Mouse (Mus musculus) MEL (cell line): ENCODE measurements around the gene Cryba2. TPM values are rescaled to one million over a fixed set of nuclear protein-coding genes. Genes with fewer than 3 reads are reported as not detected.

Experiments
- DNase-seq: peaks from one replicate; pipeline ENCODE4 v3.0.0; 2011; ENCODE audit warnings: low read depth, low spot score
- H3K27ac ChIP-seq: 2 replicates; pipeline ENCODE4 v1.5.1; 2012; ENCODE audit warnings: low read depth, mild to moderate bottlenecking, control low read depth, low read length, moderate library complexity; ENCODE audit not compliant: control insufficient read depth
- H3K27me3 ChIP-seq, 2 experiments: fragments of 150-350 bp in 1 of 2; sonication (generic) in 1 of 2; 2 replicates each; pipeline ENCODE4 v1.6.1; 2012; ENCODE audit warnings: low read length in 2 of 2, mild to moderate bottlenecking in 2 of 2, improper control_type of control experiment in 1 of 2, moderate library complexity in 1 of 2; ENCODE audit not compliant: insufficient read depth in 2 of 2, control insufficient read depth in 1 of 2
- H3K36me3 ChIP-seq, 2 experiments: 2 replicates each; pipeline ENCODE4 v1.6.1; 2012 to 2014; ENCODE audit warnings: low read length in 2 of 2, improper control_type of control experiment in 1 of 2, inconsistent platforms in 1 of 2, mild to moderate bottlenecking in 1 of 2; ENCODE audit not compliant: insufficient read depth in 2 of 2, control insufficient read depth in 1 of 2
- H3K4me1 ChIP-seq, 2 experiments: fragments of 150-350 bp in 1 of 2; sonication (generic) in 1 of 2; 2 replicates each; pipeline ENCODE4 v1.6.1; 2012; ENCODE audit warnings: low read length in 2 of 2, improper control_type of control experiment in 1 of 2, mild to moderate bottlenecking in 1 of 2; ENCODE audit not compliant: insufficient read depth in 2 of 2, control insufficient read depth in 1 of 2
- H3K4me3 ChIP-seq, 2 experiments: fragments of 150-350 bp in 1 of 2; sonication (generic) in 1 of 2; 2 replicates each; pipeline ENCODE4 v1.5.1; 2012; ENCODE audit warnings: low read depth in 2 of 2, low read length in 2 of 2, mild to moderate bottlenecking in 2 of 2, moderate library complexity in 2 of 2, control low read depth in 1 of 2, improper control_type of control experiment in 1 of 2; ENCODE audit not compliant: control insufficient read depth in 1 of 2, insufficient read depth in 1 of 2
- H3K79me2 ChIP-seq: 2 replicates; pipeline ENCODE4 v1.6.1; 2012; ENCODE audit warnings: mild to moderate bottlenecking, low read length, moderate library complexity; ENCODE audit not compliant: control insufficient read depth, poor library complexity, insufficient read depth
- H3K9ac ChIP-seq: 2 replicates; pipeline ENCODE4 v1.6.1; 2012; ENCODE audit warnings: low read depth, mild to moderate bottlenecking, control low read depth, low read length, moderate library complexity; ENCODE audit not compliant: control insufficient read depth, poor library complexity, severe bottlenecking
- H3K9me3 ChIP-seq: fragments of 150-350 bp; sonication (generic); replicated peaks from 2 replicates; pipeline ENCODE4 v1.6.1; 2012; ENCODE audit warnings: mild to moderate bottlenecking, low read length, improper control_type of control experiment, moderate library complexity; ENCODE audit not compliant: insufficient read depth
- BHLHE40 ChIP-seq: IDR thresholded peaks from 2 replicates; pipeline ENCODE4 v1.6.1; 2012; ENCODE audit warnings: low read depth, mild to moderate bottlenecking, inconsistent platforms, low read length, improper control_type of control experiment, borderline replicate concordance
- CTCF ChIP-seq, 3 experiments: IDR thresholded peaks in 2 of 3; conservative IDR thresholded peaks in 1 of 3; 2 replicates each; pipeline ENCODE4 v1.5.1; 2011 to 2012; ENCODE audit warnings: low read length in 3 of 3, low read depth in 2 of 3, mild to moderate bottlenecking in 2 of 3, improper control_type of control experiment in 1 of 3, inconsistent platforms in 1 of 3, mixed read lengths in 1 of 3, moderate library complexity in 1 of 3; ENCODE audit not compliant: control insufficient read depth in 1 of 3, insufficient read depth in 1 of 3, poor library complexity in 1 of 3, severe bottlenecking in 1 of 3
- E2F4 ChIP-seq: IDR thresholded peaks from 2 replicates; pipeline ENCODE4 v1.6.1; 2011; ENCODE audit warnings: low read depth, low read length, improper control_type of control experiment, borderline replicate concordance
- EP300 ChIP-seq, 2 experiments: IDR thresholded peaks; 2 replicates each; pipeline ENCODE4 v1.6.1; 2011; ENCODE audit warnings: improper control_type of control experiment in 2 of 2, low read length in 2 of 2, low read depth in 1 of 2, mild to moderate bottlenecking in 1 of 2
- GATA1 ChIP-seq: IDR thresholded peaks from 2 replicates; pipeline ENCODE4 v1.6.1; 2011; ENCODE audit warnings: low read depth, low read length, improper control_type of control experiment
- KAT2A ChIP-seq: conservative IDR thresholded peaks from 2 replicates; pipeline ENCODE4 v1.6.1; 2012; ENCODE audit warnings: low read depth, low read length, improper control_type of control experiment, inconsistent platforms
- MAFK ChIP-seq: IDR thresholded peaks from 2 replicates; pipeline ENCODE4 v1.6.1; 2011; ENCODE audit warnings: low read depth, mild to moderate bottlenecking, low read length, improper control_type of control experiment, borderline replicate concordance
- MAX ChIP-seq: IDR thresholded peaks from 2 replicates; pipeline ENCODE4 v1.6.1; 2011; ENCODE audit warnings: low read length, improper control_type of control experiment
- MAZ ChIP-seq: IDR thresholded peaks from 2 replicates; pipeline ENCODE4 v1.6.1; 2012; ENCODE audit warnings: low read depth, mild to moderate bottlenecking, inconsistent platforms, low read length, improper control_type of control experiment
- MEF2A ChIP-seq: IDR thresholded peaks from 2 replicates; pipeline ENCODE4 v1.6.1; 2014; ENCODE audit warnings: low read depth, mild to moderate bottlenecking, inconsistent platforms, low read length, improper control_type of control experiment; ENCODE audit not compliant: poor library complexity, insufficient replicate concordance, severe bottlenecking; ENCODE audit errors: extremely low read depth
- MXI1 ChIP-seq: IDR thresholded peaks from 2 replicates; pipeline ENCODE4 v1.6.1; 2011; ENCODE audit warnings: mild to moderate bottlenecking, low read depth, low read length, improper control_type of control experiment
- MYC ChIP-seq: IDR thresholded peaks from 2 replicates; pipeline ENCODE4 v1.6.1; 2011; ENCODE audit warnings: low read depth, mild to moderate bottlenecking, low read length, improper control_type of control experiment, moderate library complexity
- NELFE ChIP-seq: IDR thresholded peaks from 2 replicates; pipeline ENCODE4 v1.6.1; 2011; ENCODE audit warnings: low read depth, low read length, improper control_type of control experiment
- NRF1 ChIP-seq: IDR thresholded peaks from 2 replicates; pipeline ENCODE4 v1.6.1; 2014; ENCODE audit warnings: low read depth, mild to moderate bottlenecking, inconsistent platforms, low read length, improper control_type of control experiment, moderate library complexity; ENCODE audit not compliant: poor library complexity, insufficient read depth, severe bottlenecking
- POLR2A ChIP-seq, 2 experiments: IDR thresholded peaks; 2 replicates each; pipeline ENCODE4 v1.6.1; 2011 to 2012; ENCODE audit warnings: low read length in 2 of 2, mild to moderate bottlenecking in 2 of 2, control low read depth in 1 of 2, improper control_type of control experiment in 1 of 2, low read depth in 1 of 2, moderate library complexity in 1 of 2; ENCODE audit not compliant: control insufficient read depth in 1 of 2, insufficient read depth in 1 of 2, poor library complexity in 1 of 2
- POLR2AphosphoS2 ChIP-seq: IDR thresholded peaks from 2 replicates; pipeline ENCODE4 v1.6.1; 2011; ENCODE audit warnings: low read length, improper control_type of control experiment
- POLR2AphosphoS5 ChIP-seq: IDR thresholded peaks from 2 replicates; pipeline ENCODE4 v1.6.1; 2012; ENCODE audit warnings: low read depth, borderline replicate concordance, mild to moderate bottlenecking, inconsistent platforms, low read length, moderate library complexity, mixed read lengths
- RAD21 ChIP-seq: IDR thresholded peaks from 2 replicates; pipeline ENCODE4 v1.6.1; 2011; ENCODE audit warnings: mild to moderate bottlenecking, low read depth, low read length, improper control_type of control experiment
- RCOR1 ChIP-seq: IDR thresholded peaks from 2 replicates; pipeline ENCODE4 v1.6.1; 2012; ENCODE audit warnings: low read depth, mild to moderate bottlenecking, inconsistent platforms, low read length, improper control_type of control experiment
- TAL1 ChIP-seq: IDR thresholded peaks from 2 replicates; pipeline ENCODE4 v1.6.1; 2012; ENCODE audit warnings: mild to moderate bottlenecking, inconsistent platforms, low read length, moderate library complexity, mixed read lengths
- TBP ChIP-seq: IDR thresholded peaks from 2 replicates; pipeline ENCODE4 v1.8.0; 2011; ENCODE audit warnings: low read depth, low read length, improper control_type of control experiment
- TCF12 ChIP-seq: IDR thresholded peaks from 2 replicates; pipeline ENCODE4 v1.6.1; 2014; ENCODE audit warnings: low read depth, mild to moderate bottlenecking, inconsistent platforms, low read length, improper control_type of control experiment, moderate library complexity
- ZKSCAN1 ChIP-seq: IDR thresholded peaks from 2 replicates; pipeline ENCODE4 v1.6.1; 2012; ENCODE audit warnings: low read depth, mild to moderate bottlenecking, inconsistent platforms, low read length, improper control_type of control experiment, moderate library complexity
- ZMIZ1 ChIP-seq: IDR thresholded peaks from 2 replicates; pipeline ENCODE4 v1.6.1; 2012; ENCODE audit warnings: low read depth, mild to moderate bottlenecking, inconsistent platforms, low read length, improper control_type of control experiment, moderate library complexity
- ZNF384 ChIP-seq: IDR thresholded peaks from 2 replicates; pipeline ENCODE4 v1.6.1; 2012; ENCODE audit warnings: low read depth, mild to moderate bottlenecking, inconsistent platforms, low read length, improper control_type of control experiment
- polyA plus RNA-seq, 2 experiments: library from polyadenylated mRNA; stranded (reverse) in 1 of 2; unstranded in 1 of 2; fragments of >175 nt in 1 of 2; fragments of >200 nt in 1 of 2; gene quantifications; 2 replicates each; pipeline versions ENCODE4 v1.2.1 to v1.2.4; 2012; ENCODE audit warnings: low replicate concordance in 2 of 2, low read depth in 1 of 2; ENCODE audit not compliant: insufficient read length in 2 of 2, insufficient read depth in 1 of 2, missing spikeins in 1 of 2
- total RNA-seq: library from RNA; depleted of rRNA; stranded (reverse); fragments of 300-350 nt; gene quantifications from 2 replicates; pipeline ENCODE4 v1.2.3, GENCODE M21; 2012

The Cryba2 gene
- total and polyA plus RNA-seq, 3 experiments: not detected

- Histone ChIP-seq H3K27me3 (no peaks in the 10 kb centered on the region; a peak in 1 of 4 replicates), H3K27ac (no peak overlapping the region), H3K9me3 (no peaks in the 10 kb centered on the region), H3K9ac (no peak overlapping the region), H3K4me1 (no peaks in the 10 kb centered on the region), H3K36me3 (no peaks in the 10 kb centered on the region), H3K79me2 (no peaks in the 10 kb centered on the region), H3K4me3 (no peak overlapping the region)
- TF ChIP-seq KAT2A (no peak), MYC (no peak), POLR2A (IDR thresholded peaks at IDR 0.05; ENCODE audit: control insufficient read depth in 1 of 2, insufficient read depth in 1 of 2, low read depth in 1 of 2, low read length in 2 of 2, poor library complexity in 1 of 2) (no peak), TCF12 (no peak), MEF2A (no peak), MAX (no peak), GATA1 (no peak), BHLHE40 (no peak), NRF1 (no peak), ZNF384 (no peak), POLR2AphosphoS2 (no peak), ZMIZ1 (no peak), E2F4 (no peak), NELFE (no peak), RCOR1 (no peak), TAL1 (no peak), MXI1 (no peak), CTCF (IDR thresholded peaks at IDR 0.05 in 2 of 3, conservative IDR thresholded peaks at IDR 0.05 in 1 of 3; ENCODE audit: control insufficient read depth in 1 of 3, insufficient read depth in 1 of 3, low read depth in 2 of 3, low read length in 3 of 3, poor library complexity in 1 of 3, severe bottlenecking in 1 of 3) (no peak), ZKSCAN1 (no peak)
- no peak for DNase-seq
Measured at GRCm38 (mm10) chr1:74855651-74856438, 37.1 kb downstream of the Cryba2 start.

GRCm38 (mm10) chr1:74855156-74855555 is 37.8 kb downstream of the Cryba2 start:
- TF ChIP-seq TBP: no peak
- TF ChIP-seq NELFE: no peak
- no peak for TF ChIP-seq RAD21
- TF ChIP-seq TAL1: no peak
- TF ChIP-seq POLR2AphosphoS2: no peak
- TF ChIP-seq GATA1: no peak
- no peak for TF ChIP-seq MAFK
- no peak for TF ChIP-seq EP300 (IDR thresholded peaks at IDR 0.05; ENCODE audit: low read depth in 1 of 2, low read length in 2 of 2)
- TF ChIP-seq MAZ: no peak
- TF ChIP-seq ZMIZ1: no peak
- TF ChIP-seq MAX: no peak
- TF ChIP-seq POLR2AphosphoS5: no peak
- TF ChIP-seq TCF12: no peak
- Histone ChIP-seq H3K27ac (no peak overlapping the region), H3K27me3 (no peaks in the 10 kb centered on the region; a peak in 1 of 4 replicates), H3K36me3 (no peaks in the 10 kb centered on the region), H3K9me3 (no peaks in the 10 kb centered on the region), H3K9ac (no peak overlapping the region), H3K4me3 (no peak overlapping the region), H3K79me2 (no peaks in the 10 kb centered on the region), H3K4me1 (no peaks in the 10 kb centered on the region)
- no peak for DNase-seq
